Mouse (Mus musculus) B cell, adult 67 days (primary cell): ENCODE results near the gene Adamts1. TPM values are rescaled to one million over a fixed set of nuclear protein-coding genes. Genes with fewer than 3 reads are reported as not detected.

ENCODE experiments used
- total RNA-seq, 2 experiments: library from RNA; stranded (reverse); gene quantifications; 4 replicates each; pipeline ENCODE4 v1.2.4; 2023

Gene Adamts1
- total RNA-seq: not detected

DNA sequence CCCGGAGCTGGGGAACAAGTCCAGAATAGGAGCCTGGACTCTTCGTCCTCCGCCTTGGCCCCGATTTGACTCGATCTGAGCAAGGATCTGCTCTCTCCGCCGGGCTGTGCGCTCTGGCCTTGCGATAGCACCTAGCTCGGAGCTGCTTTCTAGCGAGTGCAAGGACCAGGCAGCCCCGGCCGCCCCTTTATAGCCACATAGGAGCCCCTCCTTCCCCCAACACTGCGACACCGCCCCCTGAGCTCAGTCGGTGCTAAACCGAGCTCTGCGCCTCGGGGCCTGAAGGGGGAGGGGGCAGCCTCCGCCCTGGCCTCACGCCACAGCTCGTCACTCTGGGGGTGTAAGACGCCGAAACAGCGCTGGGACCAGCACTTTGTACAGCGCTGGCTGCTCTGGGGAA, at the start of gene Adamts1:
TSS of gene Adamts1 (minus strand) at position 160 of the 400 bp plus-strand sequence.

Other genes with a start within 250 kb of the Adamts1 start
- not detected for gene Cyyr1, start 249.7 kb downstream of the Adamts1 start, total RNA-seq
- gene Adamts5, start 98.7 kb upstream of the Adamts1 start, total RNA-seq: not detected